Mouse (Mus musculus): Measurements from ENCODE around the gene Eef1a2. TPM values are rescaled to one million over a fixed set of nuclear protein-coding genes. Genes with fewer than 3 reads are reported as not detected.

The Eef1a2 gene
- total and polyA plus RNA-seq, 3 experiments: not detected

- Histone ChIP-seq H3K9ac (ENCODE audit: insufficient read depth, low read depth) (no peak overlapping the region), H3K9me3 (replicated peaks; ENCODE audit: low read length) (no peaks in the 10 kb centered on the region), H3K36me3 (replicated peaks in 1 of 2; ENCODE audit: control insufficient read depth in 1 of 2, insufficient read depth in 1 of 2, low read length in 1 of 2) (no peaks in the 10 kb centered on the region), H3K4me2 (ENCODE audit: insufficient read depth, low read depth, poor library complexity, severe bottlenecking) (no peak overlapping the region), H3K79me2 (replicated peaks; ENCODE audit: control insufficient read depth, extremely low read depth, insufficient read depth, poor library complexity, severe bottlenecking) (no peaks in the 10 kb centered on the region), H3K4me1 (ENCODE audit: control insufficient read depth in 1 of 2, insufficient read depth in 2 of 2) (no peaks in the 10 kb centered on the region), H3K27ac (ENCODE audit: insufficient read depth, low read depth) (no peak overlapping the region), H3K4me3 (replicated peaks in 1 of 3; ENCODE audit: low read depth in 2 of 3, low read length in 2 of 3, poor library complexity in 1 of 3) (no peak overlapping the region), H3K27me3 (replicated peaks) (peaks cover 99% of the 10 kb centered on the region)
- dilution Hi-C loops (cut with MboI; ENCODE audit: extremely low pct_ligation_motif_present, extremely low pct_unique_long_range_greater_than_20kb, low sequenced_read_pairs) (no loop called here), in situ Hi-C loops (cut with MboI; ENCODE audit: low pct_ligation_motif_present, low pct_unique_long_range_greater_than_20kb, low sequenced_read_pairs) (no loop called here)
- DNase-seq (ENCODE audit: extremely low read depth): no peak
- TF ChIP-seq IRF4 (IDR thresholded peaks at IDR 0.05; ENCODE audit: low read depth, low read length) (no peak), RCOR1 (conservative IDR thresholded peaks at IDR 0.05; ENCODE audit: low read depth, low read length) (no peak), BHLHE40 (IDR thresholded peaks at IDR 0.05; ENCODE audit: low read depth, low read length) (no peak), ZKSCAN1 (IDR thresholded peaks at IDR 0.05; ENCODE audit: borderline replicate concordance, low read depth, low read length) (no peak), JUN (IDR thresholded peaks at IDR 0.05; ENCODE audit: insufficient read depth, low read depth, low read length) (no peak), PAX5 (IDR thresholded peaks at IDR 0.05; ENCODE audit: low read length) (no peak), CHD2 (IDR thresholded peaks at IDR 0.05; ENCODE audit: low read length) (no peak), JUND (conservative IDR thresholded peaks at IDR 0.05; ENCODE audit: low read depth, low read length) (no peak), KAT2A (IDR thresholded peaks at IDR 0.05; ENCODE audit: insufficient replicate concordance, low read length) (no peak), MXI1 (IDR thresholded peaks at IDR 0.05; ENCODE audit: low read depth, low read length) (no peak), GABPA (IDR thresholded peaks at IDR 0.05; ENCODE audit: insufficient replicate concordance, low read depth, low read length) (no peak)
Observed at GRCm38 (mm10) chr2:181116436-181116835, 40.4 kb downstream of the Eef1a2 start.

GRCm38 (mm10) chr2:181115367-181115766 is 41.4 kb downstream of the Eef1a2 start:
- in situ Hi-C loops (cut with MboI; ENCODE audit: low pct_ligation_motif_present, low pct_unique_long_range_greater_than_20kb, low sequenced_read_pairs): no loop called here
- H3K4me2 ChIP-seq (ENCODE audit: insufficient read depth, low read depth, poor library complexity, severe bottlenecking): no peak overlapping the region
- dilution Hi-C loops (cut with MboI; ENCODE audit: extremely low pct_ligation_motif_present, extremely low pct_unique_long_range_greater_than_20kb, low sequenced_read_pairs): no loop called here

More at GRCm38 (mm10) chr2:181115367-181115766, 41.4 kb downstream of the Eef1a2 start:
- no peak overlapping the region for H3K9ac ChIP-seq (ENCODE audit: insufficient read depth, low read depth)
- H3K79me2 ChIP-seq (replicated peaks; ENCODE audit: control insufficient read depth, extremely low read depth, insufficient read depth, poor library complexity, severe bottlenecking): no peaks in the 10 kb centered on the region
- peaks cover 97% of the 10 kb centered on the region for H3K27me3 ChIP-seq (replicated peaks)
- H3K9me3 ChIP-seq (replicated peaks; ENCODE audit: low read length): no peaks in the 10 kb centered on the region
- no peaks in the 10 kb centered on the region for H3K4me1 ChIP-seq (ENCODE audit: control insufficient read depth in 1 of 2, insufficient read depth in 2 of 2)
- no peak overlapping the region for H3K27ac ChIP-seq (ENCODE audit: insufficient read depth, low read depth)
- TF ChIP-seq MYC (IDR thresholded peaks at IDR 0.05; ENCODE audit: low read depth, low read length): no peak
- TF ChIP-seq CTCF (conservative IDR thresholded peaks at IDR 0.05 in 1 of 2, IDR thresholded peaks at IDR 0.05 in 1 of 2; ENCODE audit: low read depth in 2 of 2, low read length in 2 of 2): no peak
- no peak for TF ChIP-seq ZMIZ1 (IDR thresholded peaks at IDR 0.05; ENCODE audit: low read depth, low read length)
- no peak for TF ChIP-seq TBP (conservative IDR thresholded peaks at IDR 0.05; ENCODE audit: low read depth, low read length)
- no peak for TF ChIP-seq NRF1 (IDR thresholded peaks at IDR 0.05; ENCODE audit: low read depth, low read length)
- TF ChIP-seq HCFC1 (IDR thresholded peaks at IDR 0.05; ENCODE audit: low read depth, low read length): no peak
- no peak for TF ChIP-seq UBTF (IDR thresholded peaks at IDR 0.05; ENCODE audit: low read depth, low read length)
- no peak for TF ChIP-seq MAX (IDR thresholded peaks at IDR 0.05; ENCODE audit: low read length)
- TF ChIP-seq IRF4 (IDR thresholded peaks at IDR 0.05; ENCODE audit: low read depth, low read length): no peak
- no peak for TF ChIP-seq SMC3 (IDR thresholded peaks at IDR 0.05; ENCODE audit: low read depth, low read length)
- no peak for TF ChIP-seq GABPA (IDR thresholded peaks at IDR 0.05; ENCODE audit: insufficient replicate concordance, low read depth, low read length)
- no peak for TF ChIP-seq ELF1 (IDR thresholded peaks at IDR 0.05; ENCODE audit: low read depth, low read length)
- no peak for TF ChIP-seq TCF12 (IDR thresholded peaks at IDR 0.05; ENCODE audit: low read depth, low read length)
- TF ChIP-seq JUND (conservative IDR thresholded peaks at IDR 0.05; ENCODE audit: low read depth, low read length): no peak
- no peak for TF ChIP-seq KAT2A (IDR thresholded peaks at IDR 0.05; ENCODE audit: insufficient replicate concordance, low read length)
- no peak for TF ChIP-seq ETS1 (conservative IDR thresholded peaks at IDR 0.05; ENCODE audit: low read depth, low read length)
- no peak for TF ChIP-seq E2F4 (IDR thresholded peaks at IDR 0.05; ENCODE audit: insufficient replicate concordance, low read depth, low read length)
- TF ChIP-seq CHD1 (IDR thresholded peaks at IDR 0.05; ENCODE audit: low read depth, low read length): no peak
- no peak for TF ChIP-seq JUN (IDR thresholded peaks at IDR 0.05; ENCODE audit: insufficient read depth, low read depth, low read length)
- H3K36me3 ChIP-seq (replicated peaks in 1 of 2; ENCODE audit: control insufficient read depth in 1 of 2, insufficient read depth in 1 of 2, low read length in 1 of 2): no peaks in the 10 kb centered on the region
- no peak overlapping the region for H3K4me3 ChIP-seq (replicated peaks in 1 of 3; ENCODE audit: low read depth in 2 of 3, low read length in 2 of 3, poor library complexity in 1 of 3)
- no peak for DNase-seq (ENCODE audit: extremely low read depth)

Data from CH12.LX (cell line).